Mouse (Mus musculus) forebrain, embryonic 15.5 days (tissue): ENCODE results near the gene Hecw2. TPM values are rescaled to one million over a fixed set of nuclear protein-coding genes. Genes with fewer than 3 reads are reported as not detected.

Experiments used
- ATAC-seq: fragments of 200-750 bp; cut with Nextera tagmentation; replicated peaks from 2 replicates; pipeline ENCODE4 v1.8.0; 2017; ENCODE audit warnings: mild to moderate bottlenecking, moderate TSS enrichment, moderate library complexity
- H3K27ac ChIP-seq: fragments of 300-500 bp; sonication (generic); replicated peaks from 2 replicates; pipeline ENCODE4 v1.5.1; 2015; ENCODE audit warnings: mild to moderate bottlenecking, inconsistent platforms
- H3K27me3 ChIP-seq: fragments of 300-500 bp; sonication (generic); 2 replicates; pipeline ENCODE4 v1.6.1; 2015; ENCODE audit warnings: inconsistent platforms
- H3K36me3 ChIP-seq: fragments of 300-500 bp; sonication (generic); 2 replicates; pipeline ENCODE4 v1.6.1; 2015; ENCODE audit warnings: mild to moderate bottlenecking, inconsistent platforms
- H3K4me1 ChIP-seq: fragments of 300-500 bp; sonication (generic); 2 replicates; pipeline ENCODE4 v1.6.1; 2015; ENCODE audit warnings: inconsistent platforms
- H3K4me2 ChIP-seq: fragments of 300-500 bp; sonication (generic); replicated peaks from 2 replicates; pipeline ENCODE4 v1.6.1; 2015; ENCODE audit warnings: mild to moderate bottlenecking, inconsistent platforms
- H3K4me3 ChIP-seq: fragments of 300-500 bp; sonication (generic); 2 replicates; pipeline ENCODE4 v1.5.1; 2015; ENCODE audit warnings: mild to moderate bottlenecking, inconsistent platforms
- H3K9ac ChIP-seq: fragments of 300-500 bp; sonication (generic); replicated peaks from 2 replicates; pipeline ENCODE4 v1.6.1; 2015; ENCODE audit warnings: mild to moderate bottlenecking, inconsistent platforms
- H3K9me3 ChIP-seq: fragments of 300-500 bp; sonication (generic); 2 replicates; pipeline ENCODE4 v1.6.1; 2016; ENCODE audit warnings: inconsistent platforms
- WGBS: fragments of 180-500 bp; shearing (Covaris S2); methylation state at CpG from one replicate; pipeline ENCODE4 v1.1.7; 2015; ENCODE audit warnings: mixed read lengths; 5-methylcytosine and 5-hydroxymethylcytosine counted together
- polyA plus RNA-seq: library from polyadenylated mRNA; unstranded; fragments of >200 nt; fragmentation: Nextera tagmentation; extraction: Ambion mirVana; gene quantifications from 2 replicates; pipeline ENCODE4 v1.2.1, GENCODE M21; 2015

Gene Hecw2
- polyA plus RNA-seq, 1 experiment from 2014 or later: 4.3 TPM

- ATAC-seq: no peak
- WGBS: 81% methylated on average over 6 of the region's 6 CpGs
- H3K36me3 ChIP-seq: no peaks in the 10 kb centered on the region
Measured at GRCm38 (mm10) chr1:54153216-54153786, 41.7 kb downstream of the Hecw2 start.

GRCm38 (mm10) chr1:54145106-54145505 lies 49.9 kb downstream of the Hecw2 start:
- Histone ChIP-seq H3K9me3 (no peaks in the 10 kb centered on the region), H3K4me1 (no peaks in the 10 kb centered on the region), H3K27ac (no peak overlapping the region), H3K27me3 (no peaks in the 10 kb centered on the region), H3K9ac (no peak overlapping the region), H3K36me3 (no peaks in the 10 kb centered on the region), H3K4me2 (no peak overlapping the region), H3K4me3 (no peak overlapping the region)
- no peak for ATAC-seq
- 89% methylated on average over 5 of the region's 5 CpGs for WGBS

More at GRCm38 (mm10) chr1:54153216-54153786, 41.7 kb downstream of the Hecw2 start:
- Histone ChIP-seq H3K9me3 (no peaks in the 10 kb centered on the region), H3K4me2 (no peak overlapping the region), H3K9ac (no peak overlapping the region), H3K27ac (no peak overlapping the region), H3K4me3 (no peak overlapping the region), H3K27me3 (no peaks in the 10 kb centered on the region), H3K4me1 (no peaks in the 10 kb centered on the region)

- ATAC-seq: no peak
- 72% methylated on average over 4 of the region's 4 CpGs for WGBS
- Histone ChIP-seq H3K9ac (no peak overlapping the region), H3K27me3 (no peaks in the 10 kb centered on the region), H3K27ac (no peak overlapping the region), H3K4me3 (no peak overlapping the region), H3K4me1 (no peaks in the 10 kb centered on the region), H3K4me2 (no peak overlapping the region), H3K36me3 (no peaks in the 10 kb centered on the region), H3K9me3 (no peaks in the 10 kb centered on the region)
Measured at GRCm38 (mm10) chr1:54133802-54134436, 61.0 kb downstream of the Hecw2 start.

GRCm38 (mm10) chr1:54128714-54129431 lies 66.1 kb downstream of the Hecw2 start:
- Histone ChIP-seq H3K9me3 (no peaks in the 10 kb centered on the region), H3K4me3 (no peak overlapping the region), H3K36me3 (no peaks in the 10 kb centered on the region), H3K27me3 (no peaks in the 10 kb centered on the region), H3K27ac (no peak overlapping the region), H3K4me2 (no peak overlapping the region), H3K4me1 (no peaks in the 10 kb centered on the region), H3K9ac (no peak overlapping the region)
- 52% methylated on average over 5 of the region's 5 CpGs for WGBS
- ATAC-seq: no peak

- H3K36me3 ChIP-seq: no peaks in the 10 kb centered on the region
- no peaks in the 10 kb centered on the region for H3K27me3 ChIP-seq
- no peak overlapping the region for H3K4me2 ChIP-seq
- H3K9ac ChIP-seq: no peak overlapping the region
- no peaks in the 10 kb centered on the region for H3K4me1 ChIP-seq
- ATAC-seq: no peak
- H3K9me3 ChIP-seq: no peaks in the 10 kb centered on the region
- H3K27ac ChIP-seq: no peak overlapping the region
- H3K4me3 ChIP-seq: no peak overlapping the region
- 83% methylated on average over 10 of the region's 10 CpGs for WGBS
Measured at GRCm38 (mm10) chr1:54126991-54127742, 67.8 kb downstream of the Hecw2 start.

- no peaks in the 10 kb centered on the region for H3K36me3 ChIP-seq
- H3K9ac ChIP-seq: no peak overlapping the region
- no peak overlapping the region for H3K4me3 ChIP-seq
- no peak overlapping the region for H3K4me2 ChIP-seq
- no peaks in the 10 kb centered on the region for H3K9me3 ChIP-seq
- H3K4me1 ChIP-seq: peaks cover 9% of the 10 kb centered on the region
- 86% methylated on average over 2 of the region's 2 CpGs for WGBS
- no peak for ATAC-seq
- H3K27me3 ChIP-seq: no peaks in the 10 kb centered on the region
- no peak overlapping the region for H3K27ac ChIP-seq
Measured at GRCm38 (mm10) chr1:54122551-54122950, 72.4 kb downstream of the Hecw2 start.

- Histone ChIP-seq H3K27me3 (no peaks in the 10 kb centered on the region), H3K4me3 (no peak overlapping the region), H3K4me2 (no peak overlapping the region), H3K4me1 (peaks cover 9% of the 10 kb centered on the region), H3K9me3 (no peaks in the 10 kb centered on the region), H3K27ac (no peak overlapping the region), H3K36me3 (no peaks in the 10 kb centered on the region), H3K9ac (no peak overlapping the region)
- 92% methylated on average over 5 of the region's 5 CpGs for WGBS
- ATAC-seq: no peak
Measured at GRCm38 (mm10) chr1:54121071-54121730, 73.8 kb downstream of the Hecw2 start.

- no peak overlapping the region for H3K4me3 ChIP-seq
- ATAC-seq: peak; percentile 84
- no peak overlapping the region for H3K27ac ChIP-seq
- H3K4me2 ChIP-seq: no peak overlapping the region
- no peaks in the 10 kb centered on the region for H3K27me3 ChIP-seq
- no peaks in the 10 kb centered on the region for H3K9me3 ChIP-seq
- peaks cover 9% of the 10 kb centered on the region for H3K4me1 ChIP-seq
- no peaks in the 10 kb centered on the region for H3K36me3 ChIP-seq
- WGBS: 53% methylated on average over 9 of the region's 9 CpGs
- H3K9ac ChIP-seq: no peak overlapping the region
Measured at GRCm38 (mm10) chr1:54119638-54120320, 75.2 kb downstream of the Hecw2 start.

- Histone ChIP-seq H3K9ac (no peak overlapping the region), H3K4me2 (no peak overlapping the region), H3K27ac (no peak overlapping the region), H3K9me3 (no peaks in the 10 kb centered on the region), H3K4me1 (peaks cover 9% of the 10 kb centered on the region), H3K36me3 (no peaks in the 10 kb centered on the region), H3K27me3 (no peaks in the 10 kb centered on the region), H3K4me3 (no peak overlapping the region)
- 63% methylated on average over 8 of the region's 8 CpGs for WGBS
- ATAC-seq: no peak
Measured at GRCm38 (mm10) chr1:54118342-54118973, 76.5 kb downstream of the Hecw2 start.

GRCm38 (mm10) chr1:54110920-54111605 lies 83.9 kb downstream of the Hecw2 start:
- Histone ChIP-seq H3K4me1 (no peaks in the 10 kb centered on the region), H3K9me3 (no peaks in the 10 kb centered on the region), H3K4me3 (no peak overlapping the region), H3K4me2 (no peak overlapping the region), H3K27ac (no peak overlapping the region), H3K36me3 (no peaks in the 10 kb centered on the region), H3K9ac (no peak overlapping the region), H3K27me3 (no peaks in the 10 kb centered on the region)
- ATAC-seq: no peak
- 86% methylated on average over 8 of the region's 8 CpGs for WGBS
